Mouse (Mus musculus) CH12.LX (cell line): ENCODE data around the gene Fam186b. TPM values are rescaled to one million over a fixed set of nuclear protein-coding genes. Genes with fewer than 3 reads are reported as not detected.

Experiments
- DNase-seq: peaks from one replicate; pipeline ENCODE4 v3.0.0-alpha.2; 2013; ENCODE audit errors: extremely low read depth
- H3K27ac ChIP-seq: 2 replicates; pipeline ENCODE4 v1.5.1; 2012; ENCODE audit warnings: low read depth, mild to moderate bottlenecking, control low read depth, moderate library complexity; ENCODE audit not compliant: insufficient read depth
- H3K27me3 ChIP-seq: replicated peaks from 2 replicates; pipeline ENCODE3; 2012; ENCODE audit warnings: inconsistent platforms
- H3K36me3 ChIP-seq, 2 experiments: replicated peaks in 1 of 2; 2 replicates each; pipeline versions ENCODE3 to v1.6.1; 2012; ENCODE audit warnings: inconsistent platforms in 1 of 2, low read length in 1 of 2, mild to moderate bottlenecking in 1 of 2, mixed read lengths in 1 of 2, moderate library complexity in 1 of 2; ENCODE audit not compliant: control insufficient read depth in 1 of 2, insufficient read depth in 1 of 2
- H3K4me1 ChIP-seq, 2 experiments: 2 replicates each; pipeline ENCODE4 v1.6.1; 2012; ENCODE audit warnings: inconsistent platforms in 1 of 2, moderate library complexity in 1 of 2; ENCODE audit not compliant: insufficient read depth in 2 of 2, control insufficient read depth in 1 of 2
- H3K4me2 ChIP-seq: 2 replicates; pipeline ENCODE4 v1.6.1; 2012; ENCODE audit warnings: low read depth, mild to moderate bottlenecking, control low read depth; ENCODE audit not compliant: poor library complexity, insufficient read depth, severe bottlenecking
- H3K4me3 ChIP-seq, 3 experiments: fragments of 150-350 bp in 1 of 3; sonication (generic) in 1 of 3; replicated peaks in 1 of 3; 2 replicates each; pipeline versions ENCODE3 to v1.5.1; 2011 to 2012; ENCODE audit warnings: low read depth in 2 of 3, low read length in 2 of 3, mild to moderate bottlenecking in 2 of 3, moderate library complexity in 2 of 3, control low read depth in 1 of 3, improper control_type of control experiment in 1 of 3, inconsistent platforms in 1 of 3, mixed read lengths in 1 of 3; ENCODE audit not compliant: poor library complexity in 1 of 3
- H3K79me2 ChIP-seq: replicated peaks from 2 replicates; pipeline ENCODE4 v1.6.1; 2012; ENCODE audit warnings: mild to moderate bottlenecking, moderate library complexity; ENCODE audit not compliant: control insufficient read depth, poor library complexity, insufficient read depth, severe bottlenecking; ENCODE audit errors: extremely low read depth
- H3K9ac ChIP-seq: 2 replicates; pipeline ENCODE4 v1.6.1; 2012; ENCODE audit warnings: low read depth, mild to moderate bottlenecking, control low read depth, moderate library complexity; ENCODE audit not compliant: insufficient read depth
- H3K9me3 ChIP-seq: replicated peaks from 2 replicates; pipeline ENCODE3; 2012; ENCODE audit warnings: low read length, inconsistent platforms, mixed read lengths
- BHLHE40 ChIP-seq: IDR thresholded peaks from 2 replicates; pipeline ENCODE4 v1.6.1; 2011; ENCODE audit warnings: mild to moderate bottlenecking, low read depth, low read length, improper control_type of control experiment
- CHD2 ChIP-seq: IDR thresholded peaks from 2 replicates; pipeline ENCODE4 v1.6.1; 2011; ENCODE audit warnings: low read length, improper control_type of control experiment
- E2F4 ChIP-seq: IDR thresholded peaks from 2 replicates; pipeline ENCODE4 v1.6.1; 2011; ENCODE audit warnings: low read depth, low read length, improper control_type of control experiment; ENCODE audit not compliant: insufficient replicate concordance
- ELF1 ChIP-seq: IDR thresholded peaks from 2 replicates; pipeline ENCODE4 v1.6.1; 2014; ENCODE audit warnings: low read depth, mild to moderate bottlenecking, inconsistent platforms, low read length, improper control_type of control experiment
- EP300 ChIP-seq: IDR thresholded peaks from 2 replicates; pipeline ENCODE4 v1.6.1; 2011; ENCODE audit warnings: low read length, improper control_type of control experiment
- ETS1 ChIP-seq: conservative IDR thresholded peaks from 2 replicates; pipeline ENCODE4 v1.6.1; 2012; ENCODE audit warnings: low read depth, mild to moderate bottlenecking, inconsistent platforms, low read length, improper control_type of control experiment, moderate library complexity
- IRF4 ChIP-seq: IDR thresholded peaks from 2 replicates; pipeline ENCODE4 v1.6.1; 2014; ENCODE audit warnings: low read depth, mild to moderate bottlenecking, inconsistent platforms, low read length, improper control_type of control experiment
- JUND ChIP-seq: conservative IDR thresholded peaks from 2 replicates; pipeline ENCODE4 v1.6.1; 2011; ENCODE audit warnings: low read depth, low read length, improper control_type of control experiment
- KAT2A ChIP-seq: IDR thresholded peaks from 2 replicates; pipeline ENCODE4 v1.6.1; 2012; ENCODE audit warnings: low read length, improper control_type of control experiment, inconsistent platforms; ENCODE audit not compliant: insufficient replicate concordance
- MAX ChIP-seq: IDR thresholded peaks from 2 replicates; pipeline ENCODE4 v1.6.1; 2011; ENCODE audit warnings: low read length, improper control_type of control experiment
- MAZ ChIP-seq: IDR thresholded peaks from 2 replicates; pipeline ENCODE4 v1.6.1; 2012; ENCODE audit warnings: low read depth, mild to moderate bottlenecking, inconsistent platforms, low read length, improper control_type of control experiment, moderate library complexity
- MEF2A ChIP-seq: IDR thresholded peaks from 2 replicates; pipeline ENCODE4 v1.6.1; 2014; ENCODE audit warnings: low read depth, mild to moderate bottlenecking, inconsistent platforms, low read length, improper control_type of control experiment, borderline replicate concordance
- MXI1 ChIP-seq: IDR thresholded peaks from 2 replicates; pipeline ENCODE4 v1.6.1; 2011; ENCODE audit warnings: mild to moderate bottlenecking, low read depth, low read length, improper control_type of control experiment
- MYC ChIP-seq: IDR thresholded peaks from 2 replicates; pipeline ENCODE4 v1.6.1; 2011; ENCODE audit warnings: low read depth, mild to moderate bottlenecking, improper control_type of control experiment, low read length
- PAX5 ChIP-seq: IDR thresholded peaks from 2 replicates; pipeline ENCODE4 v1.6.1; 2012; ENCODE audit warnings: low read length, inconsistent platforms, mixed read lengths
- RCOR1 ChIP-seq: conservative IDR thresholded peaks from 2 replicates; pipeline ENCODE4 v1.6.1; 2012; ENCODE audit warnings: low read depth, mild to moderate bottlenecking, inconsistent platforms, low read length, improper control_type of control experiment
- SIN3A ChIP-seq: IDR thresholded peaks from 2 replicates; pipeline ENCODE4 v1.6.1; 2012; ENCODE audit warnings: low read length, improper control_type of control experiment, inconsistent platforms
- TBP ChIP-seq: conservative IDR thresholded peaks from 2 replicates; pipeline ENCODE4 v1.6.1; 2011; ENCODE audit warnings: low read depth, low read length, improper control_type of control experiment
- TCF12 ChIP-seq: IDR thresholded peaks from 2 replicates; pipeline ENCODE4 v1.6.1; 2014; ENCODE audit warnings: low read depth, mild to moderate bottlenecking, inconsistent platforms, low read length, improper control_type of control experiment
- USF2 ChIP-seq: conservative IDR thresholded peaks from 2 replicates; pipeline ENCODE4 v1.6.1; 2011; ENCODE audit warnings: low read depth, low read length, improper control_type of control experiment
- ZC3H11A ChIP-seq: IDR thresholded peaks from 2 replicates; pipeline ENCODE4 v1.6.1; 2012; ENCODE audit warnings: low read depth, mild to moderate bottlenecking, inconsistent platforms, low read length, improper control_type of control experiment
- ZKSCAN1 ChIP-seq: IDR thresholded peaks from 2 replicates; pipeline ENCODE4 v1.6.1; 2012; ENCODE audit warnings: low read depth, inconsistent platforms, low read length, improper control_type of control experiment, borderline replicate concordance
- ZMIZ1 ChIP-seq: IDR thresholded peaks from 2 replicates; pipeline ENCODE4 v1.6.1; 2012; ENCODE audit warnings: low read depth, mild to moderate bottlenecking, inconsistent platforms, low read length, improper control_type of control experiment
- ZNF384 ChIP-seq: IDR thresholded peaks from 2 replicates; pipeline ENCODE4 v1.6.1; 2012; ENCODE audit warnings: low read depth, low read length, improper control_type of control experiment, inconsistent platforms
- dilution Hi-C: fragments of 300-500 bp; cut with MboI; formaldehyde crosslinking; loops from 2 replicates; pipeline ENCODE4 v1.14.3; 2020; ENCODE audit warnings: low sequenced_read_pairs; ENCODE audit not compliant: extremely low pct_unique_long_range_greater_than_20kb, extremely low pct_ligation_motif_present
- in situ Hi-C: fragments of 300-500 bp; cut with MboI; formaldehyde crosslinking; loops from 3 replicates; pipeline ENCODE4 v1.14.3; 2019; ENCODE audit warnings: low sequenced_read_pairs, low pct_ligation_motif_present, low pct_unique_long_range_greater_than_20kb, mixed read lengths
- polyA plus RNA-seq: library from polyadenylated mRNA; unstranded; fragments of >175 nt; gene quantifications from 2 replicates; pipeline ENCODE4 v1.2.1, GENCODE M21; 2012; ENCODE audit warnings: low read depth; ENCODE audit not compliant: insufficient read length
- total RNA-seq, 2 experiments: library from RNA; depleted of rRNA; stranded (reverse); fragments of 300-350 nt in 1 of 2; fragments of >200 nt in 1 of 2; gene quantifications; 2 replicates each; pipeline ENCODE4 v1.2.3; 2012 to 2014

The Fam186b gene
- total and polyA plus RNA-seq, 3 experiments: 0.04 to 0.11 TPM; not detected in 1

- dilution Hi-C loops (no loop called here), in situ Hi-C loops (no loop called here)
- TF ChIP-seq RCOR1 (no peak), MEF2A (no peak), MYC (no peak), SIN3A (peak; percentile 46), E2F4 (no peak), IRF4 (no peak), EP300 (peak; percentile 29), MXI1 (no peak), ZKSCAN1 (no peak), ZMIZ1 (no peak), CHD2 (no peak), MAX (peak; percentile 49; the same call in 1 of the 2 replicates), USF2 (no peak), ZC3H11A (no peak), ZNF384 (no peak), TCF12 (no peak), KAT2A (no peak), PAX5 (no peak), JUND (no peak), BHLHE40 (0 out of 2 replicates have a peak, but pooled peaks have one; percentile 12), MAZ (no peak), TBP (no peak), ELF1 (no peak), ETS1 (no peak)
- Histone ChIP-seq H3K27me3 (peaks cover 34% of the 10 kb centered on the region), H3K27ac (no peak overlapping the region), H3K4me1 (peaks cover 3 to 20% of the 10 kb centered on the region in 2 experiments; a peak in 3 of 4 replicates), H3K9ac (peak overlapping the region; percentile 64), H3K79me2 (no peaks in the 10 kb centered on the region), H3K9me3 (no peaks in the 10 kb centered on the region), H3K4me3 (peak overlapping the region; percentile 48 to 68 (median 58)), H3K36me3 (peaks cover 0 to 3% of the 10 kb centered on the region in 2 experiments), H3K4me2 (peak overlapping the region; percentile 98)
- peak; percentile 35 for DNase-seq
Observed at GRCm38 (mm10) chr15:99294287-99294686, 1.4 kb downstream of the Fam186b start.
